Mouse (Mus musculus) pancreas, adult 10 weeks (tissue): Measurements from ENCODE around the gene Batf2. TPM values are rescaled to one million over a fixed set of nuclear protein-coding genes. Genes with fewer than 3 reads are reported as not detected.

Experiments used
- polyA plus RNA-seq: library from polyadenylated mRNA; stranded (reverse); fragments of 350-450 nt; fragmentation: Illumina TruSeq; extraction: RNeasy Lipid Tissue Mini Kit (QIAGEN cat#74804); gene quantifications from one replicate; pipeline ENCODE4 v1.2.3, GENCODE M21; 2015; ENCODE audit warnings: low read depth, low replicate concordance; ENCODE audit not compliant: insufficient read depth

Gene Batf2
- 1.2 TPM for polyA plus RNA-seq

GRCm38 (mm10) chr19:6140678-6141393 lies at the start of gene Batf2:
Batf2 (plus strand) TSS chr19:6140983.

GRCm38 (mm10) chr19:6094119-6094518 lies 46.7 kb upstream of the Batf2 start, which contains the start of gene AC131692.1:
AC131692.1 (plus strand) TSS chr19:6094419.

GRCm38 (mm10) chr19:6105586-6105985 lies 35.2 kb upstream of the Batf2 start, which contains the start of gene Naaladl1:
Naaladl1 (plus strand) TSS chr19:6105782.

DNA sequence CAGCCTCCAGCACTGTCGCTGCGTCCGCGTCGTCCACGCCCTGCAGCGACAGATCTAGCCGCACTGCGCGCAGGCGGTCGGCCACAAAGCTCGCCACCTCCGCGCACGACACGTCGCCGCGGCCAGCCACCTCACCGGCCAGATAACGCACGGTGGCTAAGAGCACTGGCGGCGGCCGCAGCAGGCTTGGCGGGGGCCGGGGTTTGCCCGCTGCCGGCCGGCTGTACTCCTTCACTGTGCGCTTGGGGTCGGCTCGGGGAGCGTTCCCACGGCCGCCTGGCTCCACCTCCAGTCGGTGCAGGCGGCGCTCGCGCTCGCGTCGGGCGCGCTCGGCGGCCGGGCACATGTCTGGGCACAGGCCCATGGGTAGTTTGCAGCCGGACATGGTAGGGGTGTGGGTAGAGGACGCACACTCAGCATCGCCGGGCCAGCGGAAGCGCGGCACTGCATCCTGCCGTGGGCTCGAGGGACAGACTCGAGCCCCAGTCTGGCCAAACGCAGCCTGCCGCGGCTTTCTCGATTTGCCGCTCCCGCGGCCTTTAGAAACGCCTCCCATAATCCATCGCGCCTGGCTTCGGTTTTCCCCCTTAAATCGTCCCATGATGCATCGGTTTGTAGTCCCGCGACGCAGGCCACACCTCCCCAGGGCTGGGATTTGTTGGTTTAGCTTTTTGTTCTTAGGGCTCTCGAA lies 22.7 kb upstream of the Batf2 start, which contains the start of gene Sac3d1:
TSS of gene Sac3d1 (minus strand) at position 665 of the 691 bp plus-strand sequence.

DNA sequence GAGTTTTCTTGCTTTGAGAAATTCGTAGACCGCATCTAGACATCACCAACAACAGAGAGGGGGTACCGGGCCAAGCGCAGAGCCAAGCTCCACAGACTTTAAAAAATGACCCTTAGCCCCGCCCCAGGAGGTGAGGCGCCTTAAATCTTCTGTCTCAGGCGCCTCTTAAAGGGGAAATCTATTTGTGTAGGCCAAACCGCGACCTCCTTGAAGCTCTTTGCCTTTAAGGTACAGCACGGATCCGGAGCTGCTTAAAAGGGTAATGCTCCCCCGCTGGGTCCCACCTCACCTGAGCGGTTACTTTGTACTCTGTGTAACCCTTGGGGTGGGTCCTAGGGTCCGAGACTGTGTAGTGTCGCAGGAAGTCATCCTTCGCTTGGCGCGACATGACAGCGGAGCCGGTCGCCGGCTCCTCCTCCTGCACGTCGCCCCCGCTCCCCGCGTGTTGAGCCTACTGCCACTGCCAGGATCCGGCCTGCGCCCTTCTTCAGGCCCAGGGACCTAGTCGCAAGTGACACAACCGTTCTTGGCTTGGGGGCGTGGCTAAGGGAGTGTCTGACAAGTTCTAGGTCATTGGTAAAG lies 12.9 kb upstream of the Batf2 start, which contains the start of gene Snx15:
TSS of gene Snx15 (minus strand) at position 545 of the 582 bp plus-strand sequence.

GRCm38 (mm10) chr19:6141394-6141749 lies 589 bp downstream of the Batf2 start, which contains the start of gene Arl2:
Arl2 (minus strand) TSS chr19:6141548.

DNA sequence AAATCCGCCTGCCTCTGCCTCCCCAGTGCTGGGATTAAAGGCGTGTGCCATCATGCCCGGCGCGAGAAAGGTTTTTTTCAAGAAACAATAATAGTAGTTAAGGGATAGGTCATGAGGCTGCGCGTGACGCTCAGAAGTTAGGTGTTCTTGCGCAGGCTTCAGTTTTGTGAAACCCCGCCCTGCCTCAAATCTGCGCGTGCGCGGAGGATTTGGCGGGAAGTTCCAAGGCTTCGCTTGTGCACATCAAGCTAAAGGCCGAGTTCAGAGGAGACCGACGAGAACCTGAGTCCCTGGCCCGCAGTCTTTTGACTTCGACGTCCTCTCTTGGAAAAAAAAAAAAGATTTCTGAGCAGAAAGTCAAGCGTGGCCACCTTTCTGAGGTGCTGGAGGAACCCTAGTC lies 43.3 kb downstream of the Batf2 start, which contains the start of gene Majin:
TSS of gene Majin (plus strand) at position 258 of the 400 bp plus-strand sequence.

Other genes with a start within 250 kb of the Batf2 start
- not detected for gene Tigd3, start 246.8 kb upstream of the Batf2 start, polyA plus RNA-seq
- gene Dpf2, start 228.0 kb upstream of the Batf2 start, polyA plus RNA-seq, result 16.6 TPM
- gene Cdc42ep2, start 216.2 kb upstream of the Batf2 start, polyA plus RNA-seq, result 4.4 TPM
- gene Pola2, start 176.8 kb upstream of the Batf2 start, polyA plus RNA-seq, result 6.8 TPM
- gene Slc22a20, start 154.8 kb upstream of the Batf2 start, polyA plus RNA-seq, result not detected
- 5.9 TPM for gene Capn1, start 125.1 kb upstream of the Batf2 start, polyA plus RNA-seq
- gene Syvn1, start 94.4 kb upstream of the Batf2 start, polyA plus RNA-seq, result 76.9 TPM
- gene Mrpl49, start 83.2 kb upstream of the Batf2 start, polyA plus RNA-seq, result 5.0 TPM
- 570 TPM for gene Fau, start 83.1 kb upstream of the Batf2 start, polyA plus RNA-seq
- 7.4 TPM for gene Znhit2, start 79.8 kb upstream of the Batf2 start, polyA plus RNA-seq
- gene Tm7sf2, start 72.6 kb upstream of the Batf2 start, polyA plus RNA-seq, result 14.9 TPM
- gene Vps51, start 63.8 kb upstream of the Batf2 start, polyA plus RNA-seq, result 19.7 TPM
- gene Tmem262, start 61.0 kb upstream of the Batf2 start, polyA plus RNA-seq, result not detected
- not detected for gene Gm28374, start 58.7 kb upstream of the Batf2 start, polyA plus RNA-seq
- 16.8 TPM for gene Zfpl1, start 56.0 kb upstream of the Batf2 start, polyA plus RNA-seq
- not detected for gene Cdca5, start 56.0 kb upstream of the Batf2 start, polyA plus RNA-seq
- not detected for gene AC131692.1, start 46.6 kb upstream of the Batf2 start, polyA plus RNA-seq
- gene Naaladl1, start 35.2 kb upstream of the Batf2 start, polyA plus RNA-seq, result not detected
- 3.3 TPM for gene Sac3d1, start 22.3 kb upstream of the Batf2 start, polyA plus RNA-seq
- gene Snx15, start 12.7 kb upstream of the Batf2 start, polyA plus RNA-seq, result 10.1 TPM
- gene Arl2, start 565 bp downstream of the Batf2 start, polyA plus RNA-seq, result 9.0 TPM
- gene Majin, start 43.4 kb downstream of the Batf2 start, polyA plus RNA-seq, result not detected
- not detected for gene Gpha2, start 85.4 kb downstream of the Batf2 start, polyA plus RNA-seq
- 8.9 TPM for gene Ppp2r5b, start 94.9 kb downstream of the Batf2 start, polyA plus RNA-seq
- 8.4 TPM for gene Atg2a, start 100.7 kb downstream of the Batf2 start, polyA plus RNA-seq
- 9.0 TPM for gene Ehd1, start 135.7 kb downstream of the Batf2 start, polyA plus RNA-seq
- 20.5 TPM for gene Cdc42bpg, start 165.5 kb downstream of the Batf2 start, polyA plus RNA-seq
- gene Men1, start 194.0 kb downstream of the Batf2 start, polyA plus RNA-seq, result 16.3 TPM
- 23.5 TPM for gene Map4k2, start 200.2 kb downstream of the Batf2 start, polyA plus RNA-seq
- 54.5 TPM for gene Sf1, start 222.7 kb downstream of the Batf2 start, polyA plus RNA-seq
- 5.7 TPM for gene Pygm, start 243.4 kb downstream of the Batf2 start, polyA plus RNA-seq